Mouse (Mus musculus): Measurements from ENCODE around the gene Steap3.

Steap3 gene

DNA sequence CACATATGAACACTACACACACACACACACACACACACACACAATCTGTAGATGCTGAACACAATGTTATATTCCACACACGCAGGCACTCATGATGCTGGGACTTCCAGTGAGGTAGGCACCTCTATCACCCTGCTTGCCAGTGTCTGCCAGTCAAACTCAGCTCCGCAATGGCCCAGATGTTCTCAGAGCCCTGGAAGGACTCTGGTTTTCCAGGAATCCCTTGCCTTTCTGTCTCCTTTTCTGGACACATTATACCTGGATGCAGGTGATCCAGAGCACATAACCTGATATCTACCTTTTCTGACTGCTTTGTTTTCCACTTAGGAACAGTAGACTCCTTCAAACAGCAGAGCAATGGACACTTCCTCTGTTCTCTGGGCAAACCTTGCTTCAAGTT lies 75.8 kb downstream of the Steap3 start:
- DNase-seq: peak; percentile 70

GRCm38 (mm10) chr1:120195947-120196346 lies 76.6 kb downstream of the Steap3 start:
- DNase-seq: peak; percentile 69

- DNase-seq: peak; percentile 82
Observed at GRCm38 (mm10) chr1:120193586-120193985, 78.9 kb downstream of the Steap3 start.

- peak; percentile 70 for DNase-seq
Observed at GRCm38 (mm10) chr1:120192321-120192720, 80.2 kb downstream of the Steap3 start.

- DNase-seq: no peak
Observed at GRCm38 (mm10) chr1:120190946-120191345, 81.6 kb downstream of the Steap3 start.

DNA sequence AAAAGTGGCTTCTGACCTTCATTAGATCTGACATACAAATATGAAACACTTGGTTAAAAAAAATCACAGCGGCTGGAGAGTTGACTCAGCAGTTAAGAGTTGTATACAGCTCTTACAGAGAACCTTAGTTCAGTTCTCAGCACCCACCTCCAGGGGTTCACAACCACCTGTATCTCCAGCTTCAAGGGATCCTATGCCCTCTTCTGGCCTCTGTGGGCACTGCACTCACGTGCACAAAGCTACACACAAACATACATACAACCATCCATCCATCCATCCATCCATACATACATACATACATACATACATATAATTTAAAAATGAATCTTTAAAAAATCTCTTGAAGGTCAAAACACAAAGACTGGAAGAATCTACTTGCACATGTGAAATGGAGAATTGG lies 82.2 kb downstream of the Steap3 start:
- no peak for DNase-seq

GRCm38 (mm10) chr1:120189206-120189605 lies 83.3 kb downstream of the Steap3 start:
- no peak for DNase-seq

DNA sequence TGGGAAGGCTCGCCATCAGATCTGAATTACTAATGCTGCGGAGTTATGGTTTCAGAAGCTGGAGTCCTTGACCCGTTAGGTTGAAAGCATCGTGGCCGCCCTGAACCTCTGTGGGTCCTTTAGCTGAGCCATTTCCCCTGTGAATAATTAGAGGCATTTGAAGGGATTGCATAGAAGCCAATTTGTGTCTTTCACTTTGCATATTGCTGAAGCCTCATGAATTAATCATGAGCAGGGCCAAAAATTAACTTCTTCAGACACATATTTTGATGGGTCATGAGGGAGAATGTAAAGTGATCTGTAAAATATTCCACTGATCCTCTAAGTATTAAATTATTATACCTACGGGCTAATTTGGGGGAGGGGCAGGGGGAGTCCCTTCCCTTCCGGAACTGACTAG lies 85.4 kb downstream of the Steap3 start:
- no peak for DNase-seq

DNA sequence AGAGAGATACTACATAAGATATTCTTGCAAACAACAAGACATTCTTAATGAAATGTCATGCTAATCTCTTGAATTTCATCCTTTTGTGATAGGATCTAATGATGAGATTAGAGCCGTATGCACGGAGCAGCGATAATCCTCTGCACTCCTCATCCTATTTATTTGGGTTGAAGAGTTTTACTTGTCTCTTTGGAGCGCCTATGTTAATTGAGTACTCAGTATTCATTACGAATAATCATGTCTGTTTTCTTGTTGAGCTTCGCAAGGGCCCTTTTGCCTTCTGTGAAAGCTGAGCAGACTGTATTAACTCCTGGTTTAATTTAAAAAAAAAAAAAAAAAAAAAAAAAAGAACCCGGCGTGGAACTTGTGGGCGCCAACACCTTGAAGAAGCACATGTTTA lies 85.8 kb downstream of the Steap3 start:
- DNase-seq: no peak

GRCm38 (mm10) chr1:120186204-120186603 lies 86.3 kb downstream of the Steap3 start:
- DNase-seq: no peak

- DNase-seq: no peak
Observed at GRCm38 (mm10) chr1:120177141-120177540, 95.4 kb downstream of the Steap3 start.

GRCm38 (mm10) chr1:120176313-120176712 lies 96.2 kb downstream of the Steap3 start:
- peak; percentile 96 for DNase-seq

DNA sequence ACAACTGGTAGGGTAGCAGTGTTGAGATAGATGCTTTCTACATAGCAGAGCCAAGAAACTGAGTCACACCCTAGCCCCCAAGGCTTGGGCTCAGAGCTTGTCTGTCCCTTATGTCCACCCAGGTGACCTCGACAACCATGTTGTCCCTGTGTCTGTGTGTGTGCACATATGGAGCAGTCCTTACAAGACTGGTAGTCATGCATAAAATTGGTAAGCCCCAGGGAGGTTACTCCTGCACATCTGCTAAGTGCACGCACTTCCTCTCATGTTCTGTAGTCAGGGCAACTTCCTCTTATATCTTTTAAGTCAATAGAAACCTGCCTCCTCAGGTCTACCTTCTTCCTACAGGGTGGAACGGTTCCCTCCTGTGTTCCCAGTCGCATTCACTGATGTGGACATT lies 97.5 kb downstream of the Steap3 start:
- DNase-seq: no peak

DNA sequence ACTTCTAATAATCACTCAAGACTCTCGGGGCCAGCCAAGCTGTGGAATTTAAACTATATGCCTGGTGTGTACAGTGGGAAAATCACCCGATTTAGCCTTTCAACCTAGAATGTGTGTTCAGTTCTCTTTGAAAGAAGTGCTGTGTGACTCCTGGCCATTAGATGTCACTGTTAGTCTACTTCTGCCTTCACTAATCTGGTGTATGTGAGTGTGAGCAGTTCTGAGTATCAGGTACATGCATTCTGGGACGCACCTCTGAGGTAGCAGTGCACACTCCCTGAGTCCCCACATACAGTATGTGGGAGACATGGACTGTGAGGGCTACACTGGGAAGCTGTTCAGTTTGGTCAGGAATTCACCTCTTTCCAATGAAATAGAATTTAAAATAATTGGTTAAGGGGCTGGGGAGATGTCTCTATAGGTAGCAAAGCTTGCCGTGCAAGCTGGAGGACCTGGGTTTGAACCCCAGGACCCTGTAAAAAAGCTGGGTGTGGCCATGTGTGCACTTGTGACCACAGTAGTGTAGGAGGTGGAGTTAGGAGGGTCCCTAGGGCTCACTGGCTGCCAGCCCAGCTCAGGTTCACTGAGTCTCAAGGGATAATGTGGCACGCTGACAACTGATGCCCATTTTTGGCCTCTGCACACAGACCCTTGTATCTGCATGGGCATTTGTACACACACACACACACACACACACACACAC lies 100.5 kb downstream of the Steap3 start:
- DNase-seq: no peak

DNA sequence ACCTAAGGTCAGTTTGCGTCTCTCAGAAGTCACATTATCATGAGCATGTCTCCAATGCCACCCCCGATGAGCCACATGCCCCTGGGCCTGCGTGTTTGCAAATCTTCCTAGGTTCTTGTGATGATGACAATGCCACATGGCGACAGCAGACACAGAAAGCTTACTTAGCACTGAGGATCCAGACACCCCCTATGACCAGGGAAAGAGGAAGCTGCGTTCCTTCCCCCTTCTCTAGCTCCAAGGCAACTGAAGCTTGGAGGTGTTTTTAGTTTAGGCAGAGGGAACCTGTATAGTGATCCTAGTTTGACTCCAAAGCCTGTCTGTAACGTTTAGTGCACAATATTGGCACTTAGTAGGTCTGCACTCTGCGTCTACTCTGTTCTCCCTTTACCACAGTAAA lies 102.2 kb downstream of the Steap3 start:
- no peak for DNase-seq

DNA sequence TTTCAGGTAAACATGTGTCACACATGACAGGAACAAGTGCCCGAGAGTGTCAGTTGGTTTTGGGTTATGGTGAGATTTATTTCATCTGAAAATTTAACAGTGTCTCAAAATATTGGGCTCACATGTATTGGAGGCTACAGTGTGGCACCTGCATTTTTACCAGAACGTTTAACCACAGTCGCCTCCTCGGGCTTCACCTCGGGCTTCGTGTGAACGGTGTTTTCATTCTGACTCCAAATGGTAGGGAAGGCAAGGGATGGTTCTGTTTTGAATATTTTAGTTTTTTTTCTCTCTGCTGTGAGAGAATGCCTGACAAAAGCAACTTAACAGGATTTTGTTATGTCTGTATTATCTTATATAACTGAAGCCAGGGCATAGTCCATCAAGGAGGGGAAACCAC lies 103.8 kb downstream of the Steap3 start:
- DNase-seq: no peak

DNA sequence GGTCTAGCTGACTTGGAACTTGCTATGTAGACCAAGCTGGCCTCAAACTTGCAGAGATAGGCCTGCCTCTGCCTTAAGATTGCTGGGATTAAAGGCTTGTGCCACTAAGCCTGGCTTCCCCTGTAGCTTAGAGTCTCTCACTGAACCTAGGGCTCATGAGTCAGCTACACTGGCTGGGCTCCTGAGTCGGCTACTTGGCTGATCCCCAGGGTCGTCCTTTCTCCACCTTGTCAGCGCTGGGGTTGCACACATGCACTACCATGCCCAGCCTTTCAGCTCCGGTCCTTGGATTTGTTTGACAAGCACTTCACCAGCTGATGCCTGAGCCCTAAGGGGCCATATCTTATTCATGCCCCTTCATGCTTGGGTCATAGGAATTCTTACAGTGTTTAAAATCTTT lies 104.5 kb downstream of the Steap3 start:
- no peak for DNase-seq

DNA sequence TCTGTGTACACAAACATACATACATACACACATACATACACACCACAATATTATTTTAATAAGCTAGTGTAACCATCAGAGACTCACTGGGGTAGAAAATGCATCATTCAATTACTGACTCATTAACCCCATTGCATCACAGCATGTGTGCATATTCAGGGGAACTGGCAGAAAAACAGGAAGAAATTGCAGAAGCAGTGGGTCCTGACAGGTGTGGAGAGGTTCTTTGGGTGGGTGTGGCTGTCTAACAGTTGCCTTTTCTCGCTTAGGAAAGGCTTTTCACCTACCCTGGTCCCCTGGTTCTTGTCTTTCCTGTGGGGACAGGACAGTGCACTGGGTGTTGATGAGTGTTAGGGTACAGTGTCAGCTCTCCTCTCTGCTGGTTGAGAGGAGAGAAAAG lies 109.9 kb downstream of the Steap3 start:
- peak; percentile 76 for DNase-seq

DNA sequence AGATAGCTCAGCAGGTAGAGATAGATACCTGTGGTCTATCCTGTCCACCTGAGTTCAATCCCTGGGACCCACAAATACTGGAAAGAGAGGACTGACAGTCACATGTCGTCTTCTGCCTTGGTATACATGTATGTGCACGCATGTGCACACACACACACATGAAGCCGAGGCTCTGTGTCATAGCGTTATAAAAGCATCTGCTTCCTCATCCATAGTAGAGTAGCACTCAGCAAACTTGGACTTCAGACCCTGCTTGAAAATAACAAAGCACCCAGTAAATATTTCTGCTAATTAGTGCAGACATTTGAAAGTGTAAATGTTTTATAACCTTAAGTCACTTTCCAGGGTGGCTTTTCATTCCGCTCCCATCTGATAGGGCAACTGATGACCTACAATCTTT lies 111.0 kb downstream of the Steap3 start:
- DNase-seq: peak; percentile 40

DNA sequence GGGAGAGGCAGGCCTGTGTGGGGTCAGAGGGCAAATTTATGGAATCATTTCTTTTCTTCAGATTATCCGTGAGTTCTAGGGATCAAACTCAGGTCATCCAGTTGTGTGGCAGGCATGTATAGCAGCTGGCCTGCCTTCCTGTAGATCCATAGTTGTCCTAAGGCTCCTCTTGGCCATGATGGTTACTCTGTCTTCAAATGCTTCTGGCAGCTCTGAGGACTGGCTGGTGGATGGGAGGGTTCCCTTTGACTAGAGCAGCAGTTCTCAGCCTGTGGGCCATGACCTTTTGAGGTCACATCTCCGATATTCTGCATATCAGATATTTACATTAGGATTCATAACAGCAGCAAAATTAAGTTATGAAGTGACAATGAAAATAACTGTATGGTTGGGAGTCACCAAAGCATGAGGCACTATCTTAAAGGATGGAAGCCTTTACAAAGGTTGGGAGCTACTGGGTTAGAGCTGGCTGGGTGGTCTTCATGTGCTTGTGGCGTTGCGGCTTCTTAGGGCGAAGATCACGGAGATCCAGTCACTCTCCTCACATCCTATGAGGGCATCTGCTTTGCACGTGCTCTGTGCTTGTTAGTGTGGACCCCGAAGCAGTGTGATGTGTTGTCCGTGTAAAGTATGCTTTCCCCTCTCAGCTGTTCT lies 113.9 kb downstream of the Steap3 start:
- peak; percentile 75 for DNase-seq

DNA sequence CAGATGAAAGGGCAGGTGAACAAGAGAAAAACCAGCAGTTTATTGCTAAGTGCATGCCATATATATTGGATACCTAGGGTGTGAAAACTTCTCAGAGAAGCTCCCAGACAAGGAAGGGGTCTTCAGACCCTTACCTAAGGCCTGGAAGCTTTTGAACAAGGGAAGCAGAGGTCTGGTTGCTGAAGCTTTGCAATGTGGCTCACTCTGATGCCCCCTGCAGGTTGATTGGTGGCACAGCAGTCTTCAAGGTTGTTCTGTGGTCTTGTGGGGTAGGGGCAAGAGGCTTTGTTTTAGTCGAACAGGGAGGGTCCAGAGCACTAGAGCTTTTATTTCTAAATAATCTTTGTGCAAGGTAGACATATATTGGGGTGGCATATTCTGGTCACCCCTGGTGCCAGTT lies 117.2 kb downstream of the Steap3 start:
- no peak for DNase-seq

DNA sequence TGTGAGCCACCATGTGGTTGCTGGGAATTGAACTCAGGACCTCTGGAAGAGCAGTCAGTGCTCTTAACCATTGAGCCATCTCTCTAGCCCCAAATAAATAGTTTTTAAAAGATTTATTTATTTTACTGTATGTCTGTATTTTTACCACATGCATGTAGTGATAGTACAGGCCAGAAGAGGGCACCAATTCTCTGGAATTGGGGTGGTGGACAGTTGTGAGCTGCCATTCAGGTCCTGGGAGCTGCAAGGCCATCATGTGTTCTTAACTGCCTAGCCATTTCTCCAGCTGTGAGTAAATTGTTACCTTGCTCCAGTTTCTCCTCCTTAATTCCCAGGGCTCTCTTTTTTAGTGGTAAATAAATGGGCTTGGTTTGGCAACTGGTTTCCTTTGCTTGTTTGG lies 118.3 kb downstream of the Steap3 start:
- no peak for DNase-seq

- DNase-seq: no peak
Observed at GRCm38 (mm10) chr1:120146994-120147393, 125.5 kb downstream of the Steap3 start.

- DNase-seq: no peak
Observed at GRCm38 (mm10) chr1:120145527-120146216, 126.8 kb downstream of the Steap3 start.

Measured in heart, adult 11 months (tissue).